Mouse (Mus musculus) liver, postnatal 0 days (tissue): Measurements from ENCODE around the gene Xkr7.

Experiments used
- CTCF ChIP-seq: sonication (generic); IDR thresholded peaks from 2 replicates; pipeline ENCODE4 v1.5.1; 2016; ENCODE audit warnings: antibody characterized with exemption, low read depth
- EP300 ChIP-seq: IDR thresholded peaks from 2 replicates; pipeline ENCODE4 v1.6.1; 2016; ENCODE audit warnings: antibody characterized with exemption, low read depth, mild to moderate bottlenecking

DNA sequence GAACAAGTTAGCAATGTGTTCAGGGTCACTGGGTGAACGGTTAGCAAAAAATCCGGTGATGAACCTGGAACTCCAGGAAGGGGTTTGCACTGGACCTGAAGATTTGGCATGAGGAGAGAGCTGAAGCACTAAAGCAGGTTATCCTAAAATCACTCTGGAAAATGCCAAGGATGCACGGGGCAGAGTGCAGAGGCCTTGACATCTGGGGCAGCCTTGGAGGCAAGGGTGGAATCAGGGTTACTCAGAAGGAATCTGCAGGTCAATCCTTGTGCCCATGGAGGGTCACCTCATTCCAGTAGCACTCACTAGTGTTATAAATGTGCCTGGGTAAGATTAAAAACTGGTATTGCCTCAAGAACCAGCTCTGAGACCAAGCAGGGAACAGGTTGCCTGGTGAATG is 25.7 kb upstream of the Xkr7 start:
- TF ChIP-seq EP300 = no peak
- no peak for TF ChIP-seq CTCF
